Mouse (Mus musculus) forebrain, embryonic 12.5 days (tissue): ENCODE data around the gene Slu7. TPM values are rescaled to one million over a fixed set of nuclear protein-coding genes. Genes with fewer than 3 reads are reported as not detected.

Source experiments
- ATAC-seq: fragments of 200-750 bp; cut with Nextera tagmentation; 2 replicates; pipeline ENCODE4 v1.8.0; 2017; ENCODE audit warnings: moderate TSS enrichment; ENCODE audit not compliant: low FRiP score
- H3K27ac ChIP-seq: fragments of 300-500 bp; sonication (generic); 2 replicates; pipeline ENCODE4 v1.5.1; 2016; ENCODE audit warnings: mild to moderate bottlenecking
- H3K27me3 ChIP-seq: fragments of 300-500 bp; sonication (generic); 2 replicates; pipeline ENCODE4 v1.6.1; 2016; ENCODE audit warnings: mild to moderate bottlenecking
- H3K36me3 ChIP-seq: fragments of 300-500 bp; sonication (generic); replicated peaks from 2 replicates; pipeline ENCODE4 v1.6.1; 2016; ENCODE audit warnings: mild to moderate bottlenecking
- H3K4me1 ChIP-seq: fragments of 300-500 bp; sonication (generic); 2 replicates; pipeline ENCODE4 v1.6.1; 2016
- H3K4me2 ChIP-seq: fragments of 300-500 bp; sonication (generic); 2 replicates; pipeline ENCODE4 v1.6.1; 2016; ENCODE audit warnings: mild to moderate bottlenecking, moderate library complexity
- H3K4me3 ChIP-seq: fragments of 300-500 bp; sonication (generic); replicated peaks from 2 replicates; pipeline ENCODE4 v1.5.1; 2016; ENCODE audit warnings: mild to moderate bottlenecking
- H3K9ac ChIP-seq: fragments of 300-500 bp; sonication (generic); 2 replicates; pipeline ENCODE4 v1.6.1; 2016; ENCODE audit warnings: mild to moderate bottlenecking
- H3K9me3 ChIP-seq: fragments of 300-500 bp; sonication (generic); 2 replicates; pipeline ENCODE4 v1.6.1; 2016
- WGBS: fragments of 180-500 bp; shearing (Covaris S2); methylation state at CpG from one replicate; pipeline ENCODE4 v1.1.7; 2016; 5-methylcytosine and 5-hydroxymethylcytosine counted together
- polyA plus RNA-seq: library from polyadenylated mRNA; unstranded; fragments of >200 nt; fragmentation: Nextera tagmentation; extraction: Ambion mirVana; gene quantifications from 2 replicates; pipeline ENCODE4 v1.2.1, GENCODE M21; 2016

The Slu7 gene
- 62.8 and 66.9 TPM in 2 replicates for polyA plus RNA-seq

DNA sequence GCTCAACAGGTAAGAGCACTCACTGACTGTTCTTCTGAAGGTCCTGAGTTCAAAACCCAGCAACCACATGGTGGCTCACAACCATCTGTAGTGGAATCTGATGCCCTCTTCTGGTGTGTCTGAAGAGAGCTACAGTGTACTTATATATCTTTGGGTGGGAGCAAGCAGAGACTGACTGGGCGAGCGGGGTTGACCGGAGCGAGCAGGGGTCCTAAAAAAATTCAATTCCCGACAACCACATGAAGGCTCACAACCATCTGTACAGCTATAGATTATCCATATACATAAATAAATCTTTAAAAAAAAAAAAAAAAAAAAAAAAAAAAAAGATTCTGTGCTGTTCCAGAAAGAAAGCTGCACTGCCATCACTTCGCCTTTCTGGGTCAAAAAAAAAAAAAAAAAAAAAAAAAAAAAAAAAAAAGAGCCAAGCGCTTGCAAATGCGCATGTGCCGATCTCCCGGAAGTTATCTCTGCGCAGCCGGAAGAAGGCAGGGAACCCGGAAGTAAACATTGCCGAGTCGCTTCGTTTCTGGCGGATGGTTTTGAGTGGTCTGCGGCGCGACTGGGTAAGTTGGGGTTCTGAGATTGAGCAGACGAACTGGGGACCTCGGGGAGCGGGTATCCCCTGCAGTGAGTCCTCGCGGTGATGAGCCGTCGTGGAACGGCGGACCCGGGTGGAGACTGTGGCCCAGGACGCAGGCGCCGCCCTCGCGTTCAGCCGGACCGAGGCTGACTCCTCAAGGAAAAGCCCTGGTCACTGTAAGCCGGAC, at the start of gene Slu7:
Gene Slu7, plus strand, starts transcription at position 491 of the 770 bp plus-strand sequence.
- Histone ChIP-seq H3K27me3 (no peaks in the 10 kb centered on the region), H3K4me2 (peak within 1 kb of the TSS; percentile 80), H3K4me3 (peak within 1 kb of the TSS; percentile 83), H3K4me1 (peaks cover 8% of the 10 kb centered on the region), H3K36me3 (peaks cover 12% of the 10 kb centered on the region), H3K27ac (peak within 1 kb of the TSS; percentile 38; the same call in 1 of the 2 replicates), H3K9me3 (no peaks in the 10 kb centered on the region), H3K9ac (peak within 1 kb of the TSS; percentile 75)
- 7% methylated on average over 38 of the region's 38 CpGs for WGBS
- peak; percentile 90 for ATAC-seq

DNA sequence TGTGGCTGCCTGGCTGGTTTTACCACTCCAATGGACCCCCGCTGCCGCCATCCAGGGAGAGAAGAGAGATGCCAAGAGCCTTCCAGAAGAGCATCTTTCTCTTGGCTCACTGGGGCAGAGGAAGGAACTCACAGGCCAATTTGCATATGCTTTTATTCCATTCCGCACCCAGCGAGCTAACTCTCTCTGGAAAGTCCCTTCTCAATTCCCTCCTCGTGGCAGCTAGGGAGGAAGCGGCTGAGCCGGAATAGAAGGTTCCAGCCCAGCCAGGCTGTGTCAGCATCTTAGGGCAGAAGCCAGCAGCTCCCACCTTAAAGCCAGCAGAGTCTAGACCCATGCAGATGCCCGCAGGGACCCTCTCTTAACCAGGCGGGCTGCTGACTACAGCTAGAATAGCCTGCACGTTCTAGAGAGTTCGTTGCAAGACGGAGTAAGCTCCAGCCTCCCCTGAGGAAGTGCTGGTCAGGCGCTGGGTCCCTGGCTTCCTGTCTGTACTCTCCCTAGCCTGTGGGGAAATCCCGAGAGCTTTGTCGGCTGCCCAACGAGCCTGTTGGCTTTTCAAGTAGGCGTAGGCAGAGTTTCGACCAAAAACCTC, 48.4 kb upstream of the Slu7 start:
- H3K9me3 ChIP-seq = no peaks in the 10 kb centered on the region
- ATAC-seq = peak; percentile 77
- peak overlapping the region; percentile 48 for H3K9ac ChIP-seq
- WGBS = 2% methylated on average over 18 of the region's 18 CpGs
- 0 out of 2 replicates have a peak, but pooled peaks cover 5% of the 10 kb centered on the region for H3K27me3 ChIP-seq
- peak overlapping the region; percentile 59 for H3K4me2 ChIP-seq
- peak overlapping the region; percentile 30 for H3K4me3 ChIP-seq
- H3K27ac ChIP-seq = no peak overlapping the region
- peaks cover 17% of the 10 kb centered on the region for H3K4me1 ChIP-seq
- H3K36me3 ChIP-seq = no peaks in the 10 kb centered on the region

DNA sequence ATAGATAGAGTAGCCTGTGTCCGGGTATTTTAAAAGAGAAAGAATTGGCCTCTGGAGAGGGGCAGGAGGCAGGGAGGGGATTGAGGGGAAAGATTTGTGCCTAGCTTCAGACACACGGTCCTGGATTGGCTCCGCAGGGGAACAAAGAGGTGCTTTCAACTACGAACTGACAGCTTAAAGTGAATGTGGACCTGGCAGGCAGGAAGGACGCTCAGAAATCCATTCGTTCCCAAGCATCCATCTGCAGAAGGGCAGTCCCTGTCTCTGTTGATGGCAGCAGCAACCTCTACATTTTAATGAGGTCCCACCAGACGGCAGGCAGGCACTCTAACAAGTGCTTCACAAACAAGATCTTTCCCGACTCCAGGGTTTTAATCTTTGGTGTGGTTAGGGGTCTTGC, 47.8 kb upstream of the Slu7 start:
- WGBS = 2% methylated on average over 8 of the region's 8 CpGs

DNA sequence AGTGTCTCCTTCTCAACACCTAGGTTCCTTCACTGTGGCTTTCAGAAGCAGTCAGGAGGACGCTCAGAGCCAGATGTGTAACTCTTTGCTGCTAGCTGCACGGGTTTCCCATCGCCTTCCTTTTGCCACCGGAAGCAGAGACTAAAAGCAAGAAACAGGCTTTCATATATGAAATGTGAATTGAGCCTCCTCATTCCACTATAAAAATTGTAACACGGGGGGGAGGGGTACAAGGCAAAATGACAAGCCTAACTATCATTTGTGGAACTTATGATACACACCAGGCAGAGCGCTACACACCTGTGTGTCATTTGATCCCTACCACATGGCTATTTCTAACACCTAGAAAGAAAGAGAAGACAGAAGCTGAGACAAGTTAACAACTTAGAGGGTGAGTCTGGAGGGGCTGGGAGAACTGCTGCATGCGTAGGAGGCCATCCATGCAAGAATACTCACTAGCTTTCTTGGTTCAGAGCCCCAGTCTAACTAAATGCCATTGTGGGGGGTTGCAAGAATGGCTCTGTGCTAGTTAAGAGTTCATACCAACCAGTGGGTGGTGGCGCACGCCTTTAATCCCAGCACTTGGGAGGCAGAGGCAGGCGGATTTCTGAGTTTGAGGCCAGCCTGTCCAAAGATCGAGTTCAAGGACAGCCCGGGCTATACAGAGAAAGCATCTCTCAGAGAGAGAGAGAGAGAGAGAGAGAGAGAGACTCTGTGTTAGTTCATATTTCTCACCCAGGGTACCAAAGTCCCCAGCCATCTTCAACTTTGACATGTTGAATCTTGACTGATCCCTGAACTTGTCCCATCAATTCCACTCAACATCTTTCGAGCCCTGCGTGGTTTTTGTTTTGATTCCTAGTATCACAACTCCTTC, 46.3 kb upstream of the Slu7 start:
- 92% methylated on average over 14 of the region's 14 CpGs for WGBS
- Histone ChIP-seq H3K4me1 (peaks cover 17% of the 10 kb centered on the region), H3K36me3 (no peaks in the 10 kb centered on the region), H3K27me3 (0 out of 2 replicates have a peak, but pooled peaks cover 5% of the 10 kb centered on the region), H3K9me3 (no peaks in the 10 kb centered on the region), H3K4me2 (no peak overlapping the region), H3K9ac (no peak overlapping the region), H3K27ac (no peak overlapping the region), H3K4me3 (no peak overlapping the region)
- ATAC-seq = no peak

More for the DNA sequence above, 47.8 kb upstream of the Slu7 start:
- H3K4me2 ChIP-seq = peak overlapping the region; percentile 59
- peak; percentile 65; the same call in 1 of the 2 replicates for ATAC-seq
- H3K9me3 ChIP-seq = no peaks in the 10 kb centered on the region
- 0 out of 2 replicates have a peak, but pooled peaks cover 5% of the 10 kb centered on the region for H3K27me3 ChIP-seq
- H3K27ac ChIP-seq = no peak overlapping the region
- peak overlapping the region; percentile 30 for H3K4me3 ChIP-seq
- H3K9ac ChIP-seq = peak overlapping the region; percentile 48
- peaks cover 17% of the 10 kb centered on the region for H3K4me1 ChIP-seq
- no peaks in the 10 kb centered on the region for H3K36me3 ChIP-seq

DNA sequence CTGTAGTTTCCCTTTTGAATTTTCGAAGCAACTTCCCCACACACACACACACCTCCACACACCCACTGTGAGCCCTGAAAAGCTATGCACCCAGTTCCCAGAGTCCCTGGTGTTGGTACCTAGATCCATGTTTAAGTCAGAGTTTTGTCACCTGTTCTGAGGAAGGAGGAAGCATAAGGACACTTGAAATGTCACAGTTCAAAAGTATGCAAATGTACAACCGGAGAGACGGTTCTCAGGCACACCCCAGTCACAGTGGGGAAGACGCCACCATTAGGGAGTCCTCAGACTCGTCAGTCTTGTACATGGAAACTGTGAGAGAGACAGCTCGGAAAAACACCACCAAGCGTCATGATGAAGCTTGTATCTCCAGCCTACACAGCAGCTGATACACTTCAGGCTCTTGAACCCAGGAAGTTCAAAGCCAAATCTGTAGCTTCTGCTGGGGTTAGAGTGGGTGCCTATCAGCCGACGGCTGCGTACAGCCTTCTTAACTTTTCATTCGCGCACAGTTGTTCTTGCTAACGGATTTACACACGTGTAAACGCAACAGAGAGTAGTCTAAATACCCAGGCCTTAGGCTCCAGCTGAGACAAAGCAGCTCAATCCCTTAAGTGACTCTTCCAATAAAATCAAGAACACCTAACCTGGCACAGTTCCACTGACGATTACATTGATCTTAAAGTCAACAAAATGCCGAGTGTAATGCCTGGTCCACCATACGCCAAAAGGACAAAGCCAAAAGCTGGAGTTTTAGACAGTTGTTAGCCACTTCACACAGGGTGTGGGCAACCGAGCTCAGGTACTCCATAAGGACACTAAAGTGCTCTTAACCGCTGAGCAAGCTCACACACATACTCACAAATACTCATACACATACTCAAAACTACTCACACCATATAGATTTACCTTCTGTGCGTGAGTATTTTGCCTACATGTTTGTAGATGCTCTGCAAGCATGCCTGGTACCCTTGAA, 45.1 kb upstream of the Slu7 start:
- ATAC-seq = no peak
- WGBS = 87% methylated on average over 21 of the region's 21 CpGs
- H3K27me3 ChIP-seq = 0 out of 2 replicates have a peak, but pooled peaks cover 5% of the 10 kb centered on the region
- no peaks in the 10 kb centered on the region for H3K36me3 ChIP-seq
- H3K4me1 ChIP-seq = peaks cover 17% of the 10 kb centered on the region
- no peak overlapping the region for H3K27ac ChIP-seq
- H3K9ac ChIP-seq = no peak overlapping the region
- H3K9me3 ChIP-seq = no peaks in the 10 kb centered on the region
- H3K4me3 ChIP-seq = no peak overlapping the region
- no peak overlapping the region for H3K4me2 ChIP-seq

DNA sequence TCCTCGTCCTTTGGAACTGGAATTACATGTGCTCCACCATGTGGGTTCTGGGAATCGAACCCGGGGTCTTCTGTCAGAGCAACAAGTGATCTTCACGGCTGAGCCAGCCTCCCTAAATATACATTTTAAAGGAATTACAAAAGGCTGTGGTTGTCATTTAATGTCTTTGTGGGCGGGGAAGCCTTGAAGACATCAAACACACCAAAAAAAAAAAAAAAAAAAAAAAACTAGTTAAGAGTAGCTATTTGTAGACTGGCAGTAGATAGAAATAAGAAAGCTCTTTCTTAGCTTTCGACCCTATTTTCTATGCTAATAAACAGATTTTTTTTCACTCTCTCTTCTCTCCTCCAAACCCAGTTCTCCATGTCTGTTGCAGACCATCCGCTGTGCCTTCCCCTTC, 44.4 kb upstream of the Slu7 start:
- no peak overlapping the region for H3K9ac ChIP-seq
- peaks cover 17% of the 10 kb centered on the region for H3K4me1 ChIP-seq
- no peak overlapping the region for H3K27ac ChIP-seq
- 0 out of 2 replicates have a peak, but pooled peaks cover 5% of the 10 kb centered on the region for H3K27me3 ChIP-seq
- ATAC-seq = no peak
- H3K4me2 ChIP-seq = no peak overlapping the region
- WGBS = 89% methylated on average over 7 of the region's 7 CpGs
- H3K36me3 ChIP-seq = no peaks in the 10 kb centered on the region
- no peaks in the 10 kb centered on the region for H3K9me3 ChIP-seq
- H3K4me3 ChIP-seq = no peak overlapping the region

DNA sequence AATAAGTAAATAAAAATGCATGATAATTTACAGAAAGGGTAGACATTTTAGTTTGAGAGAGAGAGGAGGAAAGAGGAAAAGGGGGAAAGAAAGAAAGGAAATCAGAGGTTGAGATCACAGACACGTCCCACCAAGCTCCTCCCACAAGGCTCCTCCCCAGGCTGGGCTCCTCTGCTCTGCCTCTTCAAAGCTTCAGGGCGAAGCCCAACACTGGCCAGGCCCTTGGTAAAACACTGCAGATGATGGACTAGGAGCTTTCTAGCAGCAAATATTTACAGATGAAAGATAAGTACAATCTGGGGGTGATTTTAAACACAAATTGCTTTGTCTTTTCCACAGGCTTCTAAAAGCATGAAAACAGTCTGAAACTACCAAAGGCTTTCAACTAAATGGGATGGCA, 40.8 kb upstream of the Slu7 start:
- H3K36me3 ChIP-seq = no peaks in the 10 kb centered on the region
- no peak overlapping the region for H3K27ac ChIP-seq
- no peak for ATAC-seq

DNA sequence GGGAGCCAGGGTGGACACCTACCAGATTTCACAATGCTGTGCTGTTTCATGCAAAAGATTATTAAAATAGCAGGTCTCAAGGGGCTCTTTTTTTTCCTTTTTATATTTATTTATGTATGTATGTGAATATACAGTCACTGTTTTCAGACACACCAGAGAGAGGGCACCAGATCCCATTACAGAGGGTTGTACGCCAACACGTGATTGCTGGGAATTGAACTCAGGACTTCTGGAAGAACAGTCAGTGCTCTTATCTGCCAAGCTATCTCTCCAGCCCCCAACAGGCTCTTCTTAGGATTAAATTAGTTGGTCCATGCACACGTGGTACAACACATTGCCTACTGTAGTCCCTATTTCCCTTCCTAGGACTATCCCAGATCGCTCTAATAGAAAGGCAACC, 40.2 kb upstream of the Slu7 start:
- H3K27ac ChIP-seq = no peak overlapping the region
- 0 out of 2 replicates have a peak, but pooled peaks cover 2% of the 10 kb centered on the region for H3K27me3 ChIP-seq
- H3K4me1 ChIP-seq = peaks cover 5% of the 10 kb centered on the region; the same call in 1 of the 2 replicates
- no peaks in the 10 kb centered on the region for H3K9me3 ChIP-seq
- H3K36me3 ChIP-seq = no peaks in the 10 kb centered on the region
- 93% methylated on average over 4 of the region's 4 CpGs for WGBS
- ATAC-seq = no peak
- no peak overlapping the region for H3K4me3 ChIP-seq
- H3K4me2 ChIP-seq = no peak overlapping the region
- H3K9ac ChIP-seq = no peak overlapping the region

More for the DNA sequence above, 40.8 kb upstream of the Slu7 start:
- Histone ChIP-seq H3K4me1 (peaks cover 5% of the 10 kb centered on the region; the same call in 1 of the 2 replicates), H3K4me3 (no peak overlapping the region), H3K9ac (no peak overlapping the region), H3K9me3 (no peaks in the 10 kb centered on the region), H3K27me3 (0 out of 2 replicates have a peak, but pooled peaks cover 5% of the 10 kb centered on the region), H3K4me2 (no peak overlapping the region)
- 52% methylated on average over 2 of the region's 2 CpGs for WGBS

DNA sequence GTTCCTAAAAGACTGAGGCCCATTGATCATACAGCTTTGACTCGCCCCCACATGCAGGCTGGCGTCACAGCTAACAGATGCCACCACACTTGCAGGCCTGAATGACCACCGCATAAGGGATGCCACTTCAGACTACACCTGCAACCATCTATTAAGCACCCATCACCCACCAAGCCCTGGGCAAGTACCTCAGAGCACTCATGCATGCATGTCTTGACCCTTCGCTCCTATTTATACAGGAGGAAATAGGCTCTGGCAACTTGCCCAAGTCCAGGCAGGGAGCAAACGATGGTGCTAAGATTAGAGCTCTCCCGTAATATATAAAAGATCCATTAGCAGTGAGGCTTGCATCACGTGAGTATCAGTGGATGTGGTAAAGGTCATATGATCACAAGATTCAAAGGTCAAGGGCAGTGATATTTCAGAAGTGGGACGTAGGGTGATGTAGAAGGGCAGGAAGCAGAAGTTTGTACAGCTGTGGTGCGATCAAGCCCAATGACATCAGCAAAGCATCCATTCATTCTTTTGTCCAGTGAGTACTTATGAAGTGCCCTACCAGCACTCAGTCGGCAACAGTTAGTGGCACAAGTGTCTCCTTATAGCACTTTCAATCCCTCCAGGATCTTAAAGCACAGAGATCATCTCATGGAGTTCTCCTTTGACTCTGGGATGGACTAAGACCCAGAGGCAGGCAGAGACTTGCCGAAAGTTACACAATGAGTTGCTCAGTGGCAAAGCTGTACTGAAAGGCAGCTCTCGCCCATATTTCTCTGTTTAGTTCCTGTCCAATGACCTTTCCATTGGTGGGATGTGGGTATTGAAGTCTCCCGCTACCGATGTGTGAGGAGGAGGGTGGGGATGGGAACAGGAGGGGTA, 38.2 kb upstream of the Slu7 start:
- Histone ChIP-seq H3K4me1 (peaks cover 5% of the 10 kb centered on the region; the same call in 1 of the 2 replicates), H3K27ac (no peak overlapping the region), H3K36me3 (no peaks in the 10 kb centered on the region), H3K4me2 (no peak overlapping the region), H3K9me3 (no peaks in the 10 kb centered on the region), H3K9ac (no peak overlapping the region), H3K27me3 (0 out of 2 replicates have a peak, but pooled peaks cover 3% of the 10 kb centered on the region), H3K4me3 (no peak overlapping the region)
- ATAC-seq = no peak
- 78% methylated on average over 14 of the region's 14 CpGs for WGBS

DNA sequence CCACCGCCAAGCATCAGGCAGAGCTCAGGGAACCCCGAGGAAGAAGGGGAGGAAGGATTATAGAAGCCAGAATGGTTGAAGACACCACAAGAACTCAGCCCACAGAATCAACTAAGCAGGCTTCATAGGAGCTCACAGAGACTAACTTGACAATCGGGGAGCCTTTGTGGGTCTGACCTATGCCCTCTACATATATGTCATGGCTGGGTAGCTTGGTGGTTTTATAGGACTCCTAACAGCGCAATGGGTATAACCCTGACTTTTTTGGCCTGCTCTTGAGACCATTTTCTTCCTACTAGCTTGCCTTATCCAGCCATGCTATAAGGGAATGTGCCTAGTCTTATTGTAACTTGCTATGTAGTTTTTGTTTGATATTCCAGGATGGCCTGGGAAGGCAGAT, 37.3 kb upstream of the Slu7 start:
- no peak overlapping the region for H3K4me3 ChIP-seq
- no peaks in the 10 kb centered on the region for H3K36me3 ChIP-seq
- no peak overlapping the region for H3K27ac ChIP-seq
- H3K9me3 ChIP-seq = no peaks in the 10 kb centered on the region
- no peak overlapping the region for H3K4me2 ChIP-seq
- H3K4me1 ChIP-seq = peaks cover 5% of the 10 kb centered on the region; the same call in 1 of the 2 replicates
- no peak overlapping the region for H3K9ac ChIP-seq
- ATAC-seq = no peak
- 0 out of 2 replicates have a peak, but pooled peaks cover 4% of the 10 kb centered on the region for H3K27me3 ChIP-seq
- WGBS = 92% methylated on average over 4 of the region's 4 CpGs
